Comparison of ENCODE assay signal across 32 mouse cellular contexts in the genomic region with DNA sequence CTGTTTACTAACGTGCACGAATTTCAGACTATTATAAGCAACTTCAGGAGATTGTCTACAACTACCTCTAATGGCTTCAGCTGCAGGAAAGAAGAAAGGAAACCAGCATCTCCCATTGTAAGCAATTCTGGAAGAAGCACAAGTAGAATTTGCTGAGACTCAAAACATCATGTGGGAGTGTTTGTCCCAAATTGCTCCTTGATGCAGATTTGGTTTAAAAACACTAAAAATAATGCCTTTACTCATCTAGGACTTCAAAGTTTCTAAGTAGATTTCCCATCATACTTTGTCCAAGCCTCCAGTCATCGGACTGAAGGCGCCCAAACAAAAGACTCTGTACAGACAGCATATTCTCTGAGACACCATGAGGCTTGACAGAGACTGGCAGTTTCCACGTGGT. TPM values are rescaled to one million over a fixed set of nuclear protein-coding genes. Genes with fewer than 3 reads are reported as not detected.
"Had no signal": no experiment of that assay in that cellular context is flagged by ENCODE, and none has a peak within 500 bp of the region (broad histone marks: within the 10 kb centered on the region; RNA-seq: fewer than 3 reads in every experiment).

No protein-coding gene starts in this region.

- DNase-seq: heart, postnatal 10 days; heart, postnatal 14 days; heart, postnatal 36 days; heart, postnatal 4 days; kidney, adult 11 months; kidney, adult 18-20 months; kidney, adult 2 months; kidney, adult 8-10 months; kidney, adult 9 months; kidney, postnatal 10 days; kidney, postnatal 14 days; kidney, postnatal 25 days; kidney, postnatal 36 days; kidney, postnatal 4 days; layer of hippocampus, adult 9-11 months; layer of hippocampus, postnatal 36 days had no signal

- ATAC-seq: hindbrain, embryonic 16.5 days; hindbrain, postnatal 0 days; inflammation-experienced regulatory T-cells, adult 6 months; intestine, embryonic 15.5 days; intestine, embryonic 16.5 days; intestine, postnatal 0 days had no signal

RNA-seq across cellular contexts. Expression of a gene that starts 37.8 kb away (rescaled TPM):
- total RNA-seq: heart, postnatal 10 days; heart, postnatal 14 days; heart, postnatal 25 days; heart, postnatal 36 days; heart, postnatal 4 days; hematopoietic stem cell, adult 5-6 weeks; hindbrain, postnatal 0 days; layer of hippocampus, adult 18-20 months; layer of hippocampus, adult 2 months; layer of hippocampus, adult 8-10 months; layer of hippocampus, postnatal 10 days; layer of hippocampus, postnatal 14 days; layer of hippocampus, postnatal 25 days; layer of hippocampus, postnatal 36 days; left cerebral cortex, adult 18-20 months; left cerebral cortex, adult 2 months had no signal

RNA-seq across cellular contexts. Expression of a gene that starts 57.9 kb away (rescaled TPM):
- total RNA-seq: hematopoietic stem cell, adult 5-6 weeks had no signal
